Mouse (Mus musculus) G1E (cell line): ENCODE data around the gene Slc10a3. TPM values are rescaled to one million over a fixed set of nuclear protein-coding genes. Genes with fewer than 3 reads are reported as not detected.

Experiments used
- ATAC-seq: 2 replicates; pipeline ENCODE4 v1.8.0; 2016; ENCODE audit warnings: mild to moderate bottlenecking; ENCODE audit not compliant: insufficient number of reproducible peaks, poor library complexity, low FRiP score, severe bottlenecking; ENCODE audit errors: extremely low read depth
- DNase-seq: peaks from one replicate; pipeline ENCODE4 v3.0.0; 2012; ENCODE audit warnings: low spot score
- H3K27me3 ChIP-seq: 2 replicates; pipeline ENCODE4 v1.6.1; 2012; ENCODE audit warnings: mild to moderate bottlenecking, low read length, inconsistent platforms; ENCODE audit not compliant: insufficient read depth
- H3K36me3 ChIP-seq: replicated peaks from 2 replicates; pipeline ENCODE3; 2012; ENCODE audit warnings: mild to moderate bottlenecking, inconsistent platforms
- H3K4me1 ChIP-seq: 2 replicates; pipeline ENCODE4 v1.6.1; 2012; ENCODE audit warnings: low read depth, low read length, inconsistent platforms, mixed read lengths; ENCODE audit not compliant: insufficient read depth
- H3K4me3 ChIP-seq: 2 replicates; pipeline ENCODE4 v1.5.1; 2012; ENCODE audit warnings: low read depth, mild to moderate bottlenecking, inconsistent platforms, low read length, moderate library complexity, mixed read lengths
- H3K9me3 ChIP-seq: replicated peaks from 2 replicates; pipeline ENCODE4 v1.6.1; 2012; ENCODE audit warnings: inconsistent platforms
- CTCF ChIP-seq: IDR thresholded peaks from 2 replicates; pipeline ENCODE4 v1.5.1; 2012; ENCODE audit warnings: low read depth, low read length, inconsistent platforms, mixed read lengths
- GATA1 ChIP-seq: IDR thresholded peaks from 2 replicates; pipeline ENCODE4 v1.6.1; 2012; ENCODE audit warnings: borderline replicate concordance, low read length, inconsistent platforms, mixed read lengths
- GATA2 ChIP-seq: IDR thresholded peaks from 2 replicates; pipeline ENCODE4 v1.6.1; 2012; ENCODE audit warnings: low read depth, low read length, inconsistent platforms, borderline replicate concordance
- POLR2AphosphoS5 ChIP-seq: IDR thresholded peaks from 2 replicates; pipeline ENCODE4 v1.6.1; 2012; ENCODE audit warnings: low read depth, low read length, inconsistent platforms; ENCODE audit not compliant: insufficient replicate concordance
- TAL1 ChIP-seq: conservative IDR thresholded peaks from 2 replicates; pipeline ENCODE4 v1.6.1; 2012; ENCODE audit warnings: low read depth, low read length, inconsistent platforms, mixed read lengths
- polyA plus RNA-seq: library from polyadenylated mRNA; stranded (reverse); fragments of >175 nt; gene quantifications from 2 replicates; pipeline ENCODE4 v1.2.3, GENCODE M21; 2012
- total RNA-seq, 2 experiments: library from RNA; stranded (forward) in 1 of 2; stranded (reverse) in 1 of 2; fragments of 200-1000 nt in 1 of 2; fragments of >200 nt in 1 of 2; fragmentation: Nextera tagmentation in 1 of 2; gene quantifications; 2 replicates each; pipeline ENCODE4 v1.2.3; 2014 to 2017

The Slc10a3 gene
- total RNA-seq (2014; fragmentation: Nextera tagmentation) (8.5 and 11.0 TPM in 2 replicates), total RNA-seq (2017) (5.2 and 8.7 TPM in 2 replicates), polyA plus RNA-seq (1.1 and 1.2 TPM in 2 replicates)

DNA sequence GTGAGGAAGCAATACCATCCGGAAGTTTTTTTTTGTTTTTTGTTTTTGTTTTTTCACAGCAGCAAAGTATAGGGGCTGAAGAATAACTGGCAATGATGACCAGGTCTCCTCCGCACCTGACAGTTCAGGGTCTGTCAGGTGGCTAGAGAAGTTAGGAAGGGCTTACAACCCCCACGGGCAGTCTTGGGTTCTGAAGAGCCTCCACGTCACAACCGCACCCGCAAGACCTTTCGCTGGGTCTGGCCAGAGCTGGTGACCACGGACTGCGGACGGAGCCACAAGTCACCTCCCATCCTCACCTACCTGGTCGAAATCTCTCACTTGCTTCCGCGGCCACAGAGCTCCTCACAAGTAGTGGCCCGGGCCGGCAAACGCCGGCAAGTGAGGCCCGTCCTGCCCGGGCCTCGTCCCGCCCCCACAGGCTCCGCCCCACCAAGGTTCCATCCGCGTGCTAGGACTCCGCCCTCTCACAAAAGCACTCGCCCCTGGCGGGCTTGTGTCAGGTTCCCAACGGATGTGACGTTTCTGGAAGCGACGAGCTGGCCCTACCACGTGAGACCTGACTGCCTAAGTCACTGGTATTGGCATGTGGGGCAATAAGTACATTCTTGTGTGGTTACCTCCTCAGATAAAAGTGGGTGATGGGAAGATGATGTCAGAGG is at the start of gene Slc10a3, which contains the start of gene Ubl4a:
TSS of gene Slc10a3 (minus strand) at position 462 of the 662 bp plus-strand sequence.
TSS of gene Ubl4a (minus strand) at position 331 of the 662 bp plus-strand sequence.
- no peaks in the 10 kb centered on the region for H3K9me3 ChIP-seq
- TF ChIP-seq POLR2AphosphoS5 (no peak), GATA2 (no peak), GATA1 (no peak), TAL1 (no peak), CTCF (no peak)
- H3K27me3 ChIP-seq, result no peaks in the 10 kb centered on the region
- peak within 1 kb of the TSS; percentile 75 for H3K4me3 ChIP-seq
- DNase-seq (peak; percentile 67), ATAC-seq (peak; percentile 90)
- peaks cover 16% of the 10 kb centered on the region for H3K36me3 ChIP-seq
- H3K4me1 ChIP-seq, result peaks cover 22% of the 10 kb centered on the region

GRCm38 (mm10) chrX:74413377-74413776 is 40.2 kb upstream of the Slc10a3 start:
- H3K36me3 ChIP-seq, result peaks cover 74% of the 10 kb centered on the region
- TF ChIP-seq POLR2AphosphoS5 (no peak), CTCF (peak; percentile 70), GATA1 (no peak), GATA2 (no peak)
- ATAC-seq (no peak; the same call in 1 of the 2 replicates), DNase-seq (no peak)
- H3K9me3 ChIP-seq, result no peaks in the 10 kb centered on the region
- H3K4me1 ChIP-seq, result no peaks in the 10 kb centered on the region
- no peaks in the 10 kb centered on the region for H3K27me3 ChIP-seq
- no peak overlapping the region for H3K4me3 ChIP-seq

GRCm38 (mm10) chrX:74408340-74408739 is 35.2 kb upstream of the Slc10a3 start:
- Histone ChIP-seq H3K27me3 (no peaks in the 10 kb centered on the region), H3K9me3 (no peaks in the 10 kb centered on the region), H3K4me1 (no peaks in the 10 kb centered on the region), H3K36me3 (peaks cover 53% of the 10 kb centered on the region), H3K4me3 (no peak overlapping the region)
- ATAC-seq (no peak), DNase-seq (no peak)
- TF ChIP-seq CTCF, result no peak
- no peak for TF ChIP-seq GATA2
- TF ChIP-seq TAL1, result no peak
- TF ChIP-seq GATA1, result no peak
- TF ChIP-seq POLR2AphosphoS5, result no peak

DNA sequence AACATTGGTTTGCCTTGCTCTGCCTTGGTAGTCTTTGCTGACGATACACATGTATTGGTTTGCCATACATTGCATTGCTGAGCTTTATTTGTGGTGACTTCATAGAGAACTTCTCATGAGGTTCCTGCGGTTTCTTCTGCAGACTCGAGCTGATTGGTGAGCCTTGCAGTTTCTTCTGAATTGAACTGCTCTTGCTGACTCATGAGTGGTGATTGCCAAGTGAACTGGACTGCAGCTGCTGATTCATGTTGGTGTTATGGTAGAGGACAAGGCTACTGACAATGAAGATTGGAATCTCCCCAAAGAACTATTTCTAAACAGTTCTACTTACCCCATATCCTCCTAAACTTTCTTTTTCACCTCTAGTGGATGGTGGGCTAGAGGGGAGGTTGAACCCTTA is 27.0 kb upstream of the Slc10a3 start:
- TF ChIP-seq GATA1 (no peak), TAL1 (no peak), POLR2AphosphoS5 (no peak), CTCF (no peak)
- no peak overlapping the region for H3K4me3 ChIP-seq
- ATAC-seq (no peak), DNase-seq (no peak)
- no peaks in the 10 kb centered on the region for H3K9me3 ChIP-seq
- H3K36me3 ChIP-seq, result no peaks in the 10 kb centered on the region
- H3K4me1 ChIP-seq, result no peaks in the 10 kb centered on the region
- no peaks in the 10 kb centered on the region for H3K27me3 ChIP-seq

GRCm38 (mm10) chrX:74392535-74393443 is 19.6 kb upstream of the Slc10a3 start, which contains the start of the genes Fam3a and Ikbkg:
Fam3a (minus strand) TSS chrX:74393272.
Ikbkg (plus strand) TSS chrX:74393290.
- TF ChIP-seq GATA1, result no peak
- TF ChIP-seq POLR2AphosphoS5, result no peak
- no peak for TF ChIP-seq GATA2
- TF ChIP-seq CTCF, result no peak
- no peak for TF ChIP-seq TAL1
- Histone ChIP-seq H3K4me1 (peaks cover 16% of the 10 kb centered on the region), H3K4me3 (peak within 1 kb of the TSS; percentile 76), H3K27me3 (no peaks in the 10 kb centered on the region), H3K36me3 (peaks cover 19% of the 10 kb centered on the region), H3K9me3 (no peaks in the 10 kb centered on the region)
- ATAC-seq (peak; percentile 97), DNase-seq (peak; percentile 75)

DNA sequence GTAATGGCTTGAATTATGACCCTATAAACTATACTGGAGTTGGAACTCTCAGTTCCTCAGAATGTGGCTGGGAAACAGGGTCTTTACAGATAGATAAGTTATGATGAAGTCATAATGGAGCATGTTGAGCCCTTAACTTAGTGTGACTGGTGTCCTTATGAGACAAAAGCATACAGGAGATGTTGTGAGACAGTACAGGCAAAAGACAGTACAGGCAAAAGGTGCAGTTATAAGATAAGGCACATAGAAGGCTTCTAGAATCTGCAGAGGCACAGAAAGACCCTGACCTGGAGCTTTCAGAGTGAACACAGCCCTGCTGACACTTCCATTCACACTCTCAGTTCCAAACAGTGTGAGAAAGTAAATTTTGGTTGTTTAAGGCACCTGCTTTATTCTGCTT is 15.0 kb upstream of the Slc10a3 start:
- 0 out of 2 replicates have a peak, but pooled peaks have one; percentile 18 for TF ChIP-seq TAL1
- TF ChIP-seq POLR2AphosphoS5, result no peak
- no peak for TF ChIP-seq GATA2
- no peaks in the 10 kb centered on the region for H3K9me3 ChIP-seq
- no peak overlapping the region for H3K4me3 ChIP-seq
- no peak for ATAC-seq
- peaks cover 54% of the 10 kb centered on the region for H3K36me3 ChIP-seq
- H3K27me3 ChIP-seq, result no peaks in the 10 kb centered on the region
- peaks cover 15% of the 10 kb centered on the region; the same call in 1 of the 2 replicates for H3K4me1 ChIP-seq
- DNase-seq, result no peak
